Mouse (Mus musculus) brain, embryonic 14.5 days (tissue): ENCODE data around the gene Tprn. TPM values are rescaled to one million over a fixed set of nuclear protein-coding genes. Genes with fewer than 3 reads are reported as not detected.
A peak's percentile ranks its signal among the peaks of the same experiment; 100 is the strongest.

ENCODE experiments used
- DNase-seq: peaks from one replicate; pipeline ENCODE4 v3.0.0-alpha.2; 2011; ENCODE audit warnings: low read depth
- CTCF ChIP-seq: fragments of 200-500 bp; IDR thresholded peaks from 2 replicates; pipeline ENCODE4 v1.5.1; 2012; ENCODE audit warnings: inconsistent platforms, mild to moderate bottlenecking, moderate library complexity, borderline replicate concordance; ENCODE audit not compliant: insufficient read depth, insufficient read length; ENCODE audit errors: extremely low read depth
- POLR2A ChIP-seq: fragments of 200-500 bp; IDR thresholded peaks from 2 replicates; pipeline ENCODE4 v1.6.1; 2012; ENCODE audit warnings: mild to moderate bottlenecking, inconsistent platforms, borderline replicate concordance; ENCODE audit not compliant: poor library complexity, insufficient read depth, insufficient read length, severe bottlenecking; ENCODE audit errors: extremely low read depth
- polyA plus RNA-seq: library from polyadenylated mRNA; depleted of rRNA; stranded (reverse); fragments of >200 nt; gene quantifications from 2 replicates; pipeline ENCODE4 v1.2.3, GENCODE M21; 2012; rRNA removed

Gene Tprn
- polyA plus RNA-seq: 7.7 and 13.0 TPM in 2 replicates

GRCm38 (mm10) chr2:25262291-25262767 lies at the start of gene Tprn:
TSS of gene Tprn (plus strand) at chr2:25262618.
- TF ChIP-seq POLR2A (peak; percentile 62; the same call in 1 of the 2 replicates), CTCF (no peak)
- peak; percentile 99 for DNase-seq

- TF ChIP-seq POLR2A (no peak), CTCF (no peak)
- no peak for DNase-seq
These were observed 49.1 kb upstream of the Tprn start for GRCm38 (mm10) chr2:25213266-25213865.

GRCm38 (mm10) chr2:25214444-25214843 lies 48.0 kb upstream of the Tprn start, which contains the start of gene Stpg3:
TSS of gene Stpg3 (minus strand) at chr2:25214637.
- no peak for DNase-seq
- no peak for TF ChIP-seq POLR2A
- no peak for TF ChIP-seq CTCF

GRCm38 (mm10) chr2:25217666-25218065 lies 44.8 kb upstream of the Tprn start:
- TF ChIP-seq POLR2A (no peak), CTCF (no peak)
- DNase-seq: no peak

GRCm38 (mm10) chr2:25218445-25218844 lies 44.0 kb upstream of the Tprn start, which contains the start of gene Fam166a:
TSS of gene Fam166a (plus strand) at chr2:25218745.
- no peak for DNase-seq

GRCm38 (mm10) chr2:25221331-25221772 lies 41.1 kb upstream of the Tprn start:
- DNase-seq: no peak
- no peak for TF ChIP-seq POLR2A
- TF ChIP-seq CTCF: no peak

More at GRCm38 (mm10) chr2:25218445-25218844, 44.0 kb upstream of the Tprn start, which contains the start of gene Fam166a:
- TF ChIP-seq CTCF (no peak), POLR2A (no peak)

GRCm38 (mm10) chr2:25223681-25224491 lies 38.5 kb upstream of the Tprn start:
- TF ChIP-seq CTCF: no peak
- no peak for TF ChIP-seq POLR2A
- DNase-seq: no peak

- no peak for DNase-seq
- TF ChIP-seq POLR2A (peak; percentile 96), CTCF (peak; percentile 14; the same call in 1 of the 2 replicates)
These were observed 38.0 kb upstream of the Tprn start, which contains the start of gene Tubb4b for GRCm38 (mm10) chr2:25224492-25224765. TSS of gene Tubb4b (minus strand) at chr2:25224702.

GRCm38 (mm10) chr2:25224766-25225752 lies 37.4 kb upstream of the Tprn start:
- no peak for TF ChIP-seq CTCF
- peak; percentile 82; the same call in 1 of the 2 replicates for TF ChIP-seq POLR2A
- peak; percentile 100 for DNase-seq

- no peak for DNase-seq
- TF ChIP-seq POLR2A (no peak), CTCF (no peak)
These were observed 36.5 kb upstream of the Tprn start for GRCm38 (mm10) chr2:25225811-25226379.

GRCm38 (mm10) chr2:25226864-25227263 lies 35.6 kb upstream of the Tprn start:
- TF ChIP-seq CTCF (no peak), POLR2A (no peak)
- DNase-seq: no peak
